Mouse (Mus musculus): ENCODE measurements around the gene Vtcn1.

DNA sequence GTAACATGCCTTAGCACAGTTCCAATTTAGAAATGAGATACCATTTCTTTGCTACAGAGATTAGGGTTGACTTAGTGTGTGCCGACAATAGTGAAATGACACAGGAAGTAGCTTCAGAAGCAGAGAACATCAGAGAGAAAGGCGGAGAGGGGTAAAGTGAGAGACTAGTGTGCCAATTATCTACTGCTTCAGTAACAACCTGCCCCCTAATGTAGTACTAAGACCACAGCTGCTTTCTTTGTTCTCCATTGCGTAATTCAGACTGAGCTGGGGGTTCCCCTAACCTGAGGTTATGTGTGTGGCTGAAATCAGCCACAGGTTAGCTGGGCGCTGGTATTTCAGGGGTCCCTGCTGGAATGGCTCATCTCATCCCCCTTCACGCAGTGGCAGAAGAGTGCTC lies 5.7 kb upstream of the Vtcn1 start:
- TF ChIP-seq CTCF (IDR thresholded peaks at IDR 0.05; ENCODE audit: extremely low read depth, insufficient read depth, insufficient read length, insufficient replicate concordance) (no peak), POLR2A (IDR thresholded peaks at IDR 0.05; ENCODE audit: low read depth, low read length) (no peak)
